Mouse (Mus musculus) lung, embryonic 14.5 days (tissue): ENCODE measurements around the gene Sh2d5. TPM values are rescaled to one million over a fixed set of nuclear protein-coding genes. Genes with fewer than 3 reads are reported as not detected.

Experiments used
- ATAC-seq: fragments of 200-750 bp; cut with Nextera tagmentation; 2 replicates; pipeline ENCODE4 v1.8.0; 2017; ENCODE audit warnings: mild to moderate bottlenecking, moderate TSS enrichment, moderate library complexity; ENCODE audit not compliant: insufficient read depth
- DNase-seq: peaks from one replicate; pipeline ENCODE4 v3.0.0-alpha.2; 2015
- H3K27ac ChIP-seq: fragments of 300-500 bp; sonication (generic); 2 replicates; pipeline ENCODE4 v1.5.1; 2014; ENCODE audit warnings: low read depth, mild to moderate bottlenecking, moderate library complexity
- H3K27me3 ChIP-seq: fragments of 300-500 bp; sonication (generic); 2 replicates; pipeline ENCODE4 v1.6.1; 2014; ENCODE audit warnings: low read length, control low read depth; ENCODE audit not compliant: insufficient read depth
- H3K36me3 ChIP-seq: fragments of 300-500 bp; sonication (generic); 2 replicates; pipeline ENCODE4 v1.6.1; 2014; ENCODE audit warnings: control low read depth; ENCODE audit not compliant: insufficient read depth
- H3K4me1 ChIP-seq: fragments of 300-500 bp; sonication (generic); 2 replicates; pipeline ENCODE4 v1.6.1; 2014; ENCODE audit warnings: antibody characterized with exemption, control low read depth; ENCODE audit not compliant: insufficient read depth
- H3K4me2 ChIP-seq: fragments of 300-500 bp; sonication (generic); 2 replicates; pipeline ENCODE4 v1.6.1; 2014; ENCODE audit warnings: mild to moderate bottlenecking
- H3K4me3 ChIP-seq: fragments of 300-500 bp; sonication (generic); 2 replicates; pipeline ENCODE4 v1.5.1; 2014; ENCODE audit warnings: low read depth, low read length
- H3K9ac ChIP-seq: fragments of 300-500 bp; sonication (generic); 2 replicates; pipeline ENCODE4 v1.6.1; 2014
- H3K9me3 ChIP-seq: fragments of 300-500 bp; sonication (generic); 2 replicates; pipeline ENCODE4 v1.6.1; 2016; ENCODE audit warnings: low read depth, low read length, control low read depth
- CTCF ChIP-seq: IDR thresholded peaks from 2 replicates; pipeline ENCODE4 v1.5.1; 2016; ENCODE audit warnings: antibody characterized with exemption, low read depth
- WGBS: fragments of 180-500 bp; shearing (Covaris S2); extraction: QIAGEN DNeasy Blood & Tissue Kit; methylation state at CpG from one replicate; pipeline ENCODE4 v1.1.7; 2014; 5-methylcytosine and 5-hydroxymethylcytosine counted together
- polyA plus RNA-seq: library from polyadenylated mRNA; unstranded; fragments of >200 nt; fragmentation: Nextera tagmentation; extraction: Ambion mirVana; gene quantifications from 2 replicates; pipeline ENCODE4 v1.2.1, GENCODE M21; 2014

The Sh2d5 gene
- polyA plus RNA-seq, 1 experiment from 2014 or later, result 0.36 TPM

GRCm38 (mm10) chr4:138223623-138224022 lies 26.6 kb upstream of the Sh2d5 start:
- no peak for DNase-seq
- Histone ChIP-seq H3K4me2 (no peak overlapping the region), H3K4me3 (no peak overlapping the region), H3K27ac (no peak overlapping the region), H3K9ac (no peak overlapping the region), H3K9me3 (no peaks in the 10 kb centered on the region), H3K4me1 (0 out of 2 replicates have a peak, but pooled peaks cover 1% of the 10 kb centered on the region), H3K27me3 (no peaks in the 10 kb centered on the region), H3K36me3 (peaks cover 70% of the 10 kb centered on the region)
- no peak for ATAC-seq
- WGBS, result 83% methylated on average over 10 of the region's 10 CpGs
- TF ChIP-seq CTCF, result no peak

GRCm38 (mm10) chr4:138246756-138247665 lies 3.2 kb upstream of the Sh2d5 start:
- Histone ChIP-seq H3K27ac (no peak overlapping the region), H3K36me3 (peaks cover 52% of the 10 kb centered on the region), H3K9ac (no peak overlapping the region), H3K27me3 (peaks cover 23% of the 10 kb centered on the region), H3K4me2 (no peak overlapping the region), H3K9me3 (no peaks in the 10 kb centered on the region), H3K4me1 (peaks cover 5% of the 10 kb centered on the region; the same call in 1 of the 2 replicates), H3K4me3 (no peak overlapping the region)
- no peak for TF ChIP-seq CTCF
- WGBS, result 59% methylated on average over 27 of the region's 27 CpGs
- DNase-seq (no peak), ATAC-seq (no peak)

GRCm38 (mm10) chr4:138251819-138252218 lies 1.6 kb downstream of the Sh2d5 start:
- ATAC-seq, result peak; percentile 66; the same call in 1 of the 2 replicates
- DNase-seq, result peak; percentile 79
- no peaks in the 10 kb centered on the region for H3K9me3 ChIP-seq
- H3K9ac ChIP-seq, result 0 out of 2 replicates have a peak overlapping the region, but pooled peaks have one; percentile 6
- H3K36me3 ChIP-seq, result peaks cover 10% of the 10 kb centered on the region
- TF ChIP-seq CTCF, result peak; percentile 63
- H3K27ac ChIP-seq, result no peak overlapping the region
- peak overlapping the region; percentile 55 for H3K4me2 ChIP-seq
- peak overlapping the region; percentile 3; the same call in 1 of the 2 replicates for H3K4me3 ChIP-seq
- WGBS, result 1% methylated on average over 14 of the region's 14 CpGs
- peaks cover 5% of the 10 kb centered on the region; the same call in 1 of the 2 replicates for H3K4me1 ChIP-seq
- H3K27me3 ChIP-seq, result peaks cover 23% of the 10 kb centered on the region

- Histone ChIP-seq H3K36me3 (peaks cover 6% of the 10 kb centered on the region), H3K9me3 (no peaks in the 10 kb centered on the region), H3K4me3 (no peak overlapping the region), H3K27ac (no peak overlapping the region), H3K4me2 (peak overlapping the region; percentile 55), H3K4me1 (peaks cover 5% of the 10 kb centered on the region; the same call in 1 of the 2 replicates), H3K27me3 (peaks cover 23% of the 10 kb centered on the region), H3K9ac (no peak overlapping the region)
- DNase-seq, result no peak
- WGBS, result 20% methylated on average over 5 of the region's 5 CpGs
- no peak for ATAC-seq
- TF ChIP-seq CTCF, result no peak
Measured at GRCm38 (mm10) chr4:138252231-138252630, 2.0 kb downstream of the Sh2d5 start.

- TF ChIP-seq CTCF, result no peak
- DNase-seq, result no peak
- 82% methylated on average over 22 of the region's 22 CpGs for whole genome bisulfite sequencing
- no peak for ATAC-seq
- H3K36me3 ChIP-seq, result no peaks in the 10 kb centered on the region
- no peak overlapping the region for H3K4me3 ChIP-seq
- H3K4me2 ChIP-seq, result no peak overlapping the region
- no peaks in the 10 kb centered on the region for H3K4me1 ChIP-seq
- no peaks in the 10 kb centered on the region for H3K9me3 ChIP-seq
- no peak overlapping the region for H3K27ac ChIP-seq
- no peak overlapping the region for H3K9ac ChIP-seq
- H3K27me3 ChIP-seq, result no peaks in the 10 kb centered on the region; the same call in 1 of the 2 replicates
Measured at GRCm38 (mm10) chr4:138257116-138257687, 7.0 kb downstream of the Sh2d5 start.

GRCm38 (mm10) chr4:138258663-138259062 lies 8.5 kb downstream of the Sh2d5 start:
- no peak for ATAC-seq
- Histone ChIP-seq H3K4me1 (no peaks in the 10 kb centered on the region), H3K27ac (no peak overlapping the region), H3K9ac (no peak overlapping the region), H3K4me3 (no peak overlapping the region), H3K27me3 (no peaks in the 10 kb centered on the region; the same call in 1 of the 2 replicates), H3K4me2 (no peak overlapping the region), H3K9me3 (no peaks in the 10 kb centered on the region), H3K36me3 (no peaks in the 10 kb centered on the region)
- DNase-seq, result no peak
- 82% methylated on average over 7 of the region's 7 CpGs for WGBS
- no peak for TF ChIP-seq CTCF

GRCm38 (mm10) chr4:138259482-138259881 lies 9.3 kb downstream of the Sh2d5 start:
- Histone ChIP-seq H3K4me3 (no peak overlapping the region), H3K4me1 (no peaks in the 10 kb centered on the region), H3K4me2 (no peak overlapping the region), H3K36me3 (no peaks in the 10 kb centered on the region), H3K27ac (no peak overlapping the region), H3K9ac (no peak overlapping the region), H3K9me3 (no peaks in the 10 kb centered on the region), H3K27me3 (no peaks in the 10 kb centered on the region; the same call in 1 of the 2 replicates)
- WGBS, result 68% methylated on average over 5 of the region's 5 CpGs
- DNase-seq, result no peak
- no peak for TF ChIP-seq CTCF
- ATAC-seq, result no peak
